Mouse (Mus musculus) neutrophil, adult 59 days (primary cell): ENCODE results near the gene Fbxl16. TPM values are rescaled to one million over a fixed set of nuclear protein-coding genes. Genes with fewer than 3 reads are reported as not detected.

Source experiments
- total RNA-seq, 2 experiments: library from RNA; stranded (reverse); gene quantifications; 1 replicate in 1 of 2; 2 replicates in 1 of 2; pipeline ENCODE4 v1.2.4; 2023

Gene Fbxl16
- total RNA-seq, 2 experiments from 2014 or later: not detected

Other genes with a start within 250 kb of the Fbxl16 start
- gene Sox8, start 238.4 kb upstream of the Fbxl16 start, total RNA-seq: not detected
- 10 to 100 TPM; 11.9 to 15.9 TPM for gene Lmf1, start 230.0 kb upstream of the Fbxl16 start, total RNA-seq
- gene Gng13, start 91.9 kb upstream of the Fbxl16 start, total RNA-seq: not detected
- 10 to 100 TPM; 17.5 to 23.6 TPM for gene Chtf18, start 81.7 kb upstream of the Fbxl16 start, total RNA-seq
- 1 to 10 TPM; 6.1 to 6.7 TPM for gene Rpusd1, start 81.4 kb upstream of the Fbxl16 start, total RNA-seq
- gene Mslnl, start 73.0 kb upstream of the Fbxl16 start, total RNA-seq: under 1 TPM in 1 of 2 experiments, not detected in 1; 0.13 TPM
- not detected for gene Msln, start 54.7 kb upstream of the Fbxl16 start, total RNA-seq
- 10 to 100 TPM; 25.5 to 25.9 TPM for gene Narfl, start 35.3 kb upstream of the Fbxl16 start, total RNA-seq
- gene Haghl, start 23.4 kb upstream of the Fbxl16 start, total RNA-seq: 10 to 100 TPM; 13.5 to 17.7 TPM
- gene Ccdc78, start 22.5 kb upstream of the Fbxl16 start, total RNA-seq: not detected
- gene Fam173a, start 16.2 kb upstream of the Fbxl16 start, total RNA-seq: 10 to 100 TPM; 32.0 to 35.0 TPM
- not detected for gene AC134908.4, start 13.4 kb upstream of the Fbxl16 start, total RNA-seq
- 10 to 100 TPM; 14.4 to 17.6 TPM for gene Metrn, start 11.9 kb upstream of the Fbxl16 start, total RNA-seq
- 10 to 100 TPM; 12.5 to 13.4 TPM for gene Wdr24, start 14.5 kb downstream of the Fbxl16 start, total RNA-seq
- 10 to 100 TPM; 10.6 to 14.6 TPM for gene Jmjd8, start 19.8 kb downstream of the Fbxl16 start, total RNA-seq
- gene Stub1, start 24.3 kb downstream of the Fbxl16 start, total RNA-seq: 10 to 100 TPM; 43.4 to 51.8 TPM
- 1 to 10 TPM; 1.2 to 2.7 TPM for gene Rhbdl1, start 28.2 kb downstream of the Fbxl16 start, total RNA-seq
- 1 to 10 TPM; 1.3 to 1.8 TPM for gene Gm20683, start 32.7 kb downstream of the Fbxl16 start, total RNA-seq
- gene Rhot2, start 35.8 kb downstream of the Fbxl16 start, total RNA-seq: 10 to 100 TPM; 26.9 to 30.9 TPM
- 10 to 100 TPM; 20.0 to 21.9 TPM for gene Wdr90, start 52.4 kb downstream of the Fbxl16 start, total RNA-seq
- gene Mcrip2, start 59.7 kb downstream of the Fbxl16 start, total RNA-seq: 1 to 10 TPM; 3.5 to 4.6 TPM
- 10 to 100 TPM; 10.1 to 10.6 TPM for gene Mettl26, start 66.0 kb downstream of the Fbxl16 start, total RNA-seq
- 1 to 10 TPM; 3.2 to 4.9 TPM for gene Wfikkn1, start 71.8 kb downstream of the Fbxl16 start, total RNA-seq
- 10 to 100 TPM; 16.9 to 19.1 TPM for gene Rab40c, start 110.6 kb downstream of the Fbxl16 start, total RNA-seq
- gene Pigq, start 135.9 kb downstream of the Fbxl16 start, total RNA-seq: 10 to 100 TPM; 45.9 to 71.2 TPM
- under 1 TPM in 1 of 2 experiments, not detected in 1; 0.22 TPM for gene Nhlrc4, start 135.9 kb downstream of the Fbxl16 start, total RNA-seq
- gene A930017K11Rik, start 143.5 kb downstream of the Fbxl16 start, total RNA-seq: not detected
- gene Capn15, start 176.7 kb downstream of the Fbxl16 start, total RNA-seq: 10 to 100 TPM; 13.5 to 19.1 TPM